Mouse (Mus musculus) cerebellum, adult 2 months (tissue): ENCODE measurements around the gene Dmrta1. TPM values are rescaled to one million over a fixed set of nuclear protein-coding genes. Genes with fewer than 3 reads are reported as not detected.

ENCODE experiments used
- DNase-seq, 2 experiments: peaks; one replicate each; pipeline ENCODE4 v3.0.0; 2021
- H3K27ac ChIP-seq: fragments of 200-500 bp; 2 replicates; pipeline ENCODE4 v1.5.1; 2012; ENCODE audit warnings: low read length, control low read depth, inconsistent platforms; ENCODE audit not compliant: insufficient read depth
- H3K27me3 ChIP-seq: fragments of 200-500 bp; 2 replicates; pipeline ENCODE4 v1.6.1; 2012; ENCODE audit warnings: inconsistent platforms, mild to moderate bottlenecking, low read length, moderate library complexity; ENCODE audit not compliant: control insufficient read depth, insufficient read depth
- H3K4me1 ChIP-seq: fragments of 200-500 bp; 2 replicates; pipeline ENCODE4 v1.6.1; 2011; ENCODE audit warnings: low read length; ENCODE audit not compliant: control insufficient read depth, insufficient read depth
- H3K4me3 ChIP-seq: fragments of 200-500 bp; replicated peaks from 2 replicates; pipeline ENCODE3; 2011; ENCODE audit warnings: mild to moderate bottlenecking, low read depth, low read length, control low read depth; ENCODE audit not compliant: insufficient read depth
- CTCF ChIP-seq: fragments of 200-500 bp; IDR thresholded peaks from 2 replicates; pipeline ENCODE4 v1.5.1; 2011; ENCODE audit warnings: low read depth, mild to moderate bottlenecking, control low read depth, low read length, moderate library complexity, borderline replicate concordance; ENCODE audit not compliant: insufficient read depth
- POLR2A ChIP-seq: fragments of 200-500 bp; IDR thresholded peaks from 2 replicates; pipeline ENCODE4 v1.6.1; 2011; ENCODE audit warnings: low read length, control low read depth, borderline replicate concordance; ENCODE audit not compliant: insufficient read depth
- WGBS: fragments of 180-500 bp; shearing (Covaris S2); methylation state at CpG from one replicate; pipeline ENCODE4 v1.1.7; 2018; 5-methylcytosine and 5-hydroxymethylcytosine counted together
- polyA plus RNA-seq: library from polyadenylated mRNA; depleted of rRNA; stranded (reverse); fragments of >200 nt; gene quantifications from 2 replicates; pipeline ENCODE4 v1.2.3, GENCODE M21; 2012

The Dmrta1 gene
- polyA plus RNA-seq, 1 experiment = 0.15 TPM

- Histone ChIP-seq H3K27ac (no peak overlapping the region), H3K4me1 (no peaks in the 10 kb centered on the region), H3K27me3 (no peaks in the 10 kb centered on the region), H3K4me3 (no peak overlapping the region)
- DNase-seq = no peak
- WGBS = 37% methylated on average over 1 of the region's 1 CpGs
- no peak for TF ChIP-seq CTCF
- no peak for TF ChIP-seq POLR2A
Observed at GRCm38 (mm10) chr4:89651779-89652178, 27.5 kb upstream of the Dmrta1 start.

GRCm38 (mm10) chr4:89663406-89663805 is 15.8 kb upstream of the Dmrta1 start:
- no peaks in the 10 kb centered on the region for H3K27me3 ChIP-seq
- H3K27ac ChIP-seq = no peak overlapping the region
- no peak overlapping the region for H3K4me3 ChIP-seq
- DNase-seq = no peak
- no peaks in the 10 kb centered on the region for H3K4me1 ChIP-seq
- 30% methylated on average over 2 of the region's 2 CpGs for WGBS
- TF ChIP-seq CTCF (no peak), POLR2A (no peak)

- TF ChIP-seq CTCF (no peak), POLR2A (no peak)
- Histone ChIP-seq H3K27ac (no peak overlapping the region), H3K27me3 (no peaks in the 10 kb centered on the region), H3K4me1 (no peaks in the 10 kb centered on the region), H3K4me3 (no peak overlapping the region)
- 88% methylated on average over 3 of the region's 3 CpGs for WGBS
- DNase-seq = no peak
Observed at GRCm38 (mm10) chr4:89674711-89675110, 4.5 kb upstream of the Dmrta1 start.

GRCm38 (mm10) chr4:89677903-89678302 is 1.3 kb upstream of the Dmrta1 start:
- Histone ChIP-seq H3K27me3 (no peaks in the 10 kb centered on the region), H3K4me1 (no peaks in the 10 kb centered on the region), H3K27ac (no peak overlapping the region), H3K4me3 (no peak overlapping the region)
- peak in 1 of 2 experiments; percentile 1 for DNase-seq
- no peak for TF ChIP-seq POLR2A
- no peak for TF ChIP-seq CTCF
- WGBS = 27% methylated on average over 7 of the region's 7 CpGs

GRCm38 (mm10) chr4:89678713-89679112 is 523 bp upstream of the Dmrta1 start:
- H3K4me1 ChIP-seq = no peaks in the 10 kb centered on the region
- 8% methylated on average over 5 of the region's 5 CpGs for WGBS

GRCm38 (mm10) chr4:89687961-89688803 is 8.9 kb downstream of the Dmrta1 start:
- DNase-seq = peak in 1 of 2 experiments; percentile 8
- WGBS = 1% methylated on average over 78 of the region's 78 CpGs
- no peaks in the 10 kb centered on the region for H3K4me1 ChIP-seq
- no peak overlapping the region for H3K4me3 ChIP-seq
- peaks cover 5% of the 10 kb centered on the region; the same call in 1 of the 2 replicates for H3K27me3 ChIP-seq
- TF ChIP-seq CTCF = no peak
- no peak for TF ChIP-seq POLR2A
- no peak overlapping the region for H3K27ac ChIP-seq

More at GRCm38 (mm10) chr4:89678713-89679112, 523 bp upstream of the Dmrta1 start:
- H3K27ac ChIP-seq = no peak overlapping the region
- H3K4me3 ChIP-seq = no peak overlapping the region
- H3K27me3 ChIP-seq = no peaks in the 10 kb centered on the region
- no peak for DNase-seq
- TF ChIP-seq POLR2A (no peak), CTCF (no peak)

GRCm38 (mm10) chr4:89688804-89689497 is 9.7 kb downstream of the Dmrta1 start:
- WGBS = 12% methylated on average over 16 of the region's 16 CpGs
- Histone ChIP-seq H3K27ac (no peak overlapping the region), H3K4me1 (no peaks in the 10 kb centered on the region), H3K4me3 (no peak overlapping the region), H3K27me3 (peaks cover 5% of the 10 kb centered on the region; the same call in 1 of the 2 replicates)
- no peak for TF ChIP-seq CTCF
- no peak for TF ChIP-seq POLR2A
- DNase-seq = no peak

- H3K27ac ChIP-seq = no peak overlapping the region
- no peak overlapping the region for H3K4me3 ChIP-seq
- H3K4me1 ChIP-seq = no peaks in the 10 kb centered on the region
- H3K27me3 ChIP-seq = peaks cover 5% of the 10 kb centered on the region; the same call in 1 of the 2 replicates
- TF ChIP-seq CTCF = no peak
- no peak for TF ChIP-seq POLR2A
- no peak for DNase-seq
- WGBS = 23% methylated on average over 6 of the region's 6 CpGs
Observed at GRCm38 (mm10) chr4:89691936-89692335, 12.7 kb downstream of the Dmrta1 start.
